Mouse (Mus musculus): ENCODE results near the gene Ngly1.

DNA sequence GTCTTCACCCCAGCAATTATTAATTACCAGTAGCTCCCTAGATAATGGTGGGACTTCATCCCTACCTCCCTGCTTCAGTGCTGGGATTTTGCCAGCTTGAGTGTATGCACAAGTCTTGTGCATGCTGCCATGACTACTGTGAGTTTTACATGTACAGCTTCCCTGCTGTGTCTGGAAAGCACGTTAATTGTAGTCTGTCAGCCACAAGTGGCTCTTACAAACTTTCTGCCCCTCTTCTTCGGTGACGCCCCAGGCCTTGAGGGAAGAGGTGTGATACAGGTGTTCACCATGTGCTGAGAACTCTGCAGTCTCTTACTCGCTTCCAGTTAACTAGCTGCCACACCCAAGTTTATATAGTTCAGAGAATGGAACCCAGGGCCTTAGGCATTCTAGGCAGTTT, 34.9 kb downstream of the Ngly1 start:
- TF ChIP-seq CTCF (IDR thresholded peaks at IDR 0.05; ENCODE audit: borderline replicate concordance, extremely low read depth, insufficient read depth, insufficient read length) (no peak), POLR2A (IDR thresholded peaks at IDR 0.05; ENCODE audit: borderline replicate concordance, extremely low read depth, insufficient read depth, insufficient read length, poor library complexity, severe bottlenecking) (no peak)
